Mouse (Mus musculus) right cerebral cortex, adult 2 months (tissue): ENCODE measurements at regions not wholly inside any gene's neighbourhood (a gene's known extent, or its start where the extent isn't known, plus 50 kb on each side); places are given as distances from the start of the nearest gene placed in this dataset.

Source experiments
- DNase-seq, 2 experiments: peaks; one replicate each; pipeline ENCODE4 v3.0.0; 2021 to 2022; ENCODE audit warnings: low spot score in 2 of 2

DNA sequence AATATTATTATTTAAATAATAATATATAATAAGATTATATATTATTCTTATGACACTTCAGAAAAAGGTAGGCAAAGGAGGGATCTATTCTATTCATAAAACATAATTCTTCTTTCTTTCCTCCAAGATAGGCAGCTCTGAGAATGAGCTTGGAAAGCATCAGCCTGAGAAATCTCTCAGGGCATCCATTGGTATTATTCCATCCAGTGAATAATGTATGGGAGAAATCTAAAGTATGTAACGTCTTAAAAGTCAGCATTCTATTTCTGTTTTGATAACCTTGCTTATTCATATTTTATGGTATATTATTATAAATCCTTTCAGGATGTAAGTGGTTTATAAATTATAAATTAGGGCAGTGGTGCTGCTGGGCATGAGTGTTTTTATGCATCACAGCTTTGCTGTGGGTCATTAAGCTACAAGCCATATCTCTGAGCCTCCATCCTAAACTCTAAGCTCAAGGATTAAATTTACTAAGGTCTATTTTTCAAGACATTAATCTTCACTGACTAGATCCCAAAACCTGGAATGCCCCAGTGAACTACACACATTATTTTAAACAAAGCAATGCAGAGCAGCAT, 766.9 kb upstream of the Luzp2 start:
- DNase-seq = no peak

DNA sequence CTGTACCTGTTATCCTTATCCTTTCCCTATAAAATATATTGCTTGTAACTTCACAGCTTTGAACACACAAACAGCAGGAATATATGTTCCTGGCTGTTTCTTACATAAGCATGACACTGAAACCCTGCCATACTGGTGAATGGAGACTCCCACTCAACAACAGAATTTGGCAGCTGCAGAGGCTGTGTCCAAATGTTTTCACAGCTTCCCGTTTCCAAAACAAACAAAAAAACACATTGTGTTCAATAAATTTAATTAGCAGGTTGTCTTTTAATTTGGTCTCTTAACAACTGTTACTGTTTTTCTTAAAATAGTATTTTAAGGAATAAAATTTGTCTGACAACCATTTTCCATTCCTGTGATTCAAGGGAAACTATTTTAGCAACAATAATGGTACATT, 718.3 kb upstream of the Luzp2 start:
- DNase-seq = peak; percentile 5 to 10

DNA sequence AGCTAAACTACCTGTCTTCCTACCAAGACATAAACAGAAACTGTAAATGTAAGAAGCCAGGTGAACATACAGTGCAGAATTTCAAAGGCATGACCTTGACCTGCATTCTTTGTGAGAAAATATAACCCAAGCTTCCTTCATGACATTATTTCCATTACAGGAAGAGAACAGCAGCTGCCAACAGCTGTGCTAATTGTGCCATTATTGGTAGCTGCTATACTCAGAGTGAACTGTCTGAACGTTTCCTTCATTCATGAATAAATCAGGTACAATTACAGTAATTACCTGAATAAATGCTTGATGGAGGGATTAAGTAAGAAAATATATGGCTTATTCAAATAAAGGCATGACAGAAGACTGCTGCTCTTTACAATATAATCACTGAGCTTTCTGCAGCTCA, 696.3 kb upstream of the Luzp2 start:
- DNase-seq = no peak

DNA sequence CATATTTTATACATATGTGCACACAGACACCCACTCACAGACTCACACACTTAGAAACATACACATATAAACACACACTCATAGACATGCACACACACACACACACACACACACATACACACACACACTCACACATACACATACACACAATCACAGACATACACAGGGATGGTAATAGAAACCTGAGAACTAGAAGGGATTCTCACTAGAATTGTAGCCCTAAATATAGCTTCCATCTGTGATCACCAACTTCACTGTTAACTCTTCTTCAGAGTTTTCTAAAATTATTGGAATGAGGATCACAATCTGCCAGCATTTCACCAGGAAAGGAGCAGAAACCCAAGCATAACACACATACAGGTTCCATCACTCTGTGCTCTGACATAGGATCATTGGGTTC, 684.4 kb upstream of the Luzp2 start:
- DNase-seq = no peak

DNA sequence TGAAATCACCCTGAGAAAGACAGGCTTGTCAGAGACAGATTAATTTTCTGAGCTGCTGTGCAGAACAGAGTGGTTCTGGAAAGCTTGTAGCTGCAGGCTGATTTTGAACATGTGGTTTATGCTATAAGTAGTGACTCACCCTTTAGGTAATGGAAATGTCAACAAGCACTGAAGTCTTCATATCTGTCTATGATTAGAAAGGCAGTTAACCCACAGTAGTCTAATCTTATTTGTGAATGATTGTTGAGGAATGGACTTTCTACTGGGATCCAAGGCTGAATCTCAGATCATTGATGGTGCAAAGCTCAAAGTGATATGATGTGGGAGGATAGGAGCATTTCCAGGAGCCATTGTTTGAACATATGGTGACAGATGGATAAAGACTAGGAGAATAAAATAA, 635.3 kb upstream of the Luzp2 start:
- DNase-seq = no peak
